9 mouse cellular contexts compared by ENCODE assay signal in the genomic region with DNA sequence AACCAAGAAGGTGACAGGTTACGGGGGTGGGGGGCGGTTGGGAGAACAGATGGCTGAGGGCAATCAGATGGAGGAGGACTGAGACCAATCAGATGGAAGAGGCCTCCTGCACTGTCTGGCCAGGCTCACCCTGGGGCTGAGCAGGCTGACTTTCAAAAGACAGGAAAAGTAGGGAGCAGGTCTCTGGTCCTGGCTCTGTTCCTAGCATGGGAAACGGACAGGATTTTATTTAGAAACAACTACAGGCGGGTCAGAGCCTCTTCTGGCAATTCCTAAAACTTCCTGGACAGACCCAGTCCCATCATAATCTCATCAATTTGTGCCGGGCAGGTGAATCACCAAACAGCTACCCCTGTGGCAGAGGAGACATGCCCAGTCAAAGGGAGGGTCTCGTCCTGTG.
DNase-seq lines count a peak whose midpoint lies in the region; ATAC-seq lines count a peak whose summit lies in the region.
"Had no signal": no experiment of that assay in that cellular context is flagged by ENCODE, and none has a peak within 500 bp of the region (broad histone marks: within the 10 kb centered on the region; RNA-seq: fewer than 3 reads in every experiment).

No protein-coding gene starts in this region.

- ATAC-seq in forebrain, embryonic 15.5 days (replicated peaks) = no peak
- ATAC-seq in midbrain, embryonic 16.5 days = no peak

- H3K9me3 ChIP-seq in forebrain, embryonic 15.5 days = no peaks in the 10 kb centered on the region
- H3K9me3 ChIP-seq in midbrain, embryonic 16.5 days (replicated peaks; ENCODE audit: control insufficient read depth, low read length, poor library complexity, severe bottlenecking) = no peaks in the 10 kb centered on the region

- H3K36me3 ChIP-seq in forebrain, embryonic 15.5 days = no peaks in the 10 kb centered on the region
- H3K36me3 ChIP-seq in midbrain, embryonic 16.5 days (ENCODE audit: control insufficient read depth, insufficient read depth, low read length) = no peaks in the 10 kb centered on the region

- H3K4me3 ChIP-seq in forebrain, embryonic 15.5 days = no peak overlapping the region
- H3K4me3 ChIP-seq in midbrain, embryonic 16.5 days (ENCODE audit: low read depth, low read length) = no peak overlapping the region

- peak overlapping the region; percentile 79 for H3K27ac ChIP-seq in forebrain, embryonic 15.5 days (replicated peaks)
- peak overlapping the region; percentile 51 for H3K27ac ChIP-seq in midbrain, embryonic 16.5 days (ENCODE audit: low read length)

- H3K4me2 ChIP-seq in forebrain, embryonic 15.5 days (replicated peaks) = no peak overlapping the region
- H3K4me2 ChIP-seq in midbrain, embryonic 16.5 days (ENCODE audit: low read length) = no peak overlapping the region

- H3K27me3 ChIP-seq in forebrain, embryonic 15.5 days = no peaks in the 10 kb centered on the region
- H3K27me3 ChIP-seq in midbrain, embryonic 16.5 days (ENCODE audit: control insufficient read depth, insufficient read depth, low read depth, low read length) = no peaks in the 10 kb centered on the region; the same call in 1 of the 2 replicates

- H3K4me1 ChIP-seq in forebrain, embryonic 15.5 days = peaks cover 90% of the 10 kb centered on the region
- peaks cover 56% of the 10 kb centered on the region for H3K4me1 ChIP-seq in midbrain, embryonic 16.5 days (ENCODE audit: control insufficient read depth, insufficient read depth, low read length)

- no peak overlapping the region for H3K9ac ChIP-seq in forebrain, embryonic 15.5 days (replicated peaks)
- no peak overlapping the region for H3K9ac ChIP-seq in midbrain, embryonic 16.5 days (ENCODE audit: low read depth, low read length)

- 52% methylated on average over 6 of the region's 6 CpGs for WGBS in forebrain, embryonic 15.5 days
- 67% methylated on average over 6 of the region's 6 CpGs for WGBS in midbrain, embryonic 16.5 days

- intact Hi-C loops in left cerebral cortex, postnatal 4 days (cut with DNase I) = no loop called here

- peak; percentile 34 to 43 for DNase-seq in cerebellum, postnatal 25 days
- no peak for DNase-seq in cerebellum, adult 8-10 months
- peak; percentile 43 for DNase-seq in left cerebral cortex, postnatal 4 days
- no peak for DNase-seq in left cerebral cortex, adult 8-10 months (ENCODE audit: low spot score in 2 of 2)
- no peak for DNase-seq in right cerebral cortex, postnatal 25 days
- no peak for DNase-seq in spleen, postnatal 14 days (ENCODE audit: low spot score in 2 of 2)
- DNase-seq: gastrocnemius, postnatal 10 days had no signal

Comparison
In these comparisons a context has a peak if more than half of its experiments do, and no peak if none do; other contexts are left out.
1. DNase-seq: peak in cerebellum, postnatal 25 days (2 of 2) and left cerebral cortex, postnatal 4 days (single experiment); none in cerebellum, adult 8-10 months (single experiment), left cerebral cortex, adult 8-10 months (0 of 2), right cerebral cortex, postnatal 25 days (single experiment) and spleen, postnatal 14 days (0 of 2).